Comparison of ENCODE assay signal across 23 mouse cellular contexts in the genomic region with DNA sequence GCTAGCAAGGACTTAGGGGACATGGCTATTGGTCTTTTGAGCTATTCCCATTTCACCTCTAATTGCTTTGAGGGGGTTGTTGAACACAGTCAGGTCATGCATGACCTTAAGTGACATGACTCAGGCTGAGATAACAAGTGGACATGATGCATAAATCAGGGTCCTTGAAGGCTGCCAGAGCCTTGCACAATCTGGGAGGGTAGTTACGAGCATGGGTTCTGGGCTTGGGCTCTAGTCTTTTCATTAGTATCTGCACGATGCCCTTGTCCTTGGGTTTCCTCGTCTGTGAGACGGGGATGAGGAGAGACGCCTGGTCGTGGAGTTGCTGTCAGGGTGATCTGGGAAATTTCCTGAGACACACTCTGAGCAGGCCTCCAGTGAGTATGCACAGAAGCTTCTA. TPM values are rescaled to one million over a fixed set of nuclear protein-coding genes. Genes with fewer than 3 reads are reported as not detected.
DNase-seq lines count a peak whose midpoint lies in the region; ATAC-seq and TF ChIP-seq lines count a peak whose summit lies in the region.
"Had no signal": no experiment of that assay in that cellular context is flagged by ENCODE, and none has a peak within 500 bp of the region (broad histone marks: within the 10 kb centered on the region; RNA-seq: fewer than 3 reads in every experiment).

No protein-coding gene starts in this region.

- no peak for ATAC-seq in heart, embryonic 11.5 days (replicated peaks; ENCODE audit: insufficient number of reproducible peaks, low FRiP score, low TSS enrichment)
- peak; percentile 27; the same call in 1 of the 2 replicates for ATAC-seq in lung, embryonic 16.5 days (ENCODE audit: low read depth)
- peak; percentile 57 for ATAC-seq in heart, postnatal 0 days (ENCODE audit: insufficient read depth, low read depth)
- ATAC-seq in midbrain, embryonic 15.5 days (replicated peaks), result no peak
- ATAC-seq in erythroid progenitor cell, adult 5-6 weeks (replicated peaks; ENCODE audit: low FRiP score, poor library complexity, severe bottlenecking), result no peak
- ATAC-seq: activated CD4-positive, CD25-positive, alpha-beta regulatory T cell, adult 4 months; liver, embryonic 12.5 days; Patski had no signal

- H3K9me3 ChIP-seq in heart, embryonic 11.5 days (replicated peaks; ENCODE audit: control insufficient read depth, low read length), result no peaks in the 10 kb centered on the region
- no peaks in the 10 kb centered on the region for H3K9me3 ChIP-seq in lung, embryonic 16.5 days (ENCODE audit: control insufficient read depth, low read length)
- no peaks in the 10 kb centered on the region for H3K9me3 ChIP-seq in heart, postnatal 0 days (replicated peaks; ENCODE audit: control insufficient read depth, low read length)
- H3K9me3 ChIP-seq in midbrain, embryonic 15.5 days, result no peaks in the 10 kb centered on the region
- H3K9me3 ChIP-seq: embryonic facial prominence, embryonic 13.5 days; hindbrain, embryonic 15.5 days; liver, embryonic 12.5 days; midbrain, embryonic 10.5 days; neural tube, embryonic 12.5 days had no signal

- TF ChIP-seq CTCF in heart, postnatal 0 days (IDR thresholded peaks at IDR 0.05; ENCODE audit: low read depth), result no peak

- H3K27ac ChIP-seq in heart, embryonic 11.5 days (ENCODE audit: low read depth, low read length), result peak overlapping the region; percentile 84
- peak overlapping the region; percentile 34; the same call in 1 of the 2 replicates for H3K27ac ChIP-seq in lung, embryonic 16.5 days (ENCODE audit: low read length)
- H3K27ac ChIP-seq in heart, postnatal 0 days (ENCODE audit: low read depth), result peak overlapping the region; percentile 89
- H3K27ac ChIP-seq in midbrain, embryonic 15.5 days, result no peak overlapping the region
- H3K27ac ChIP-seq: embryonic facial prominence, embryonic 13.5 days; hindbrain, embryonic 15.5 days; liver, embryonic 12.5 days; midbrain, embryonic 10.5 days; neural tube, embryonic 12.5 days had no signal

- no peak overlapping the region for H3K9ac ChIP-seq in heart, embryonic 11.5 days (ENCODE audit: low read depth, low read length)
- no peak overlapping the region for H3K9ac ChIP-seq in lung, embryonic 16.5 days (ENCODE audit: low read length)
- H3K9ac ChIP-seq in heart, postnatal 0 days (replicated peaks; ENCODE audit: low read depth, low read length), result no peak overlapping the region
- H3K9ac ChIP-seq in midbrain, embryonic 15.5 days, result no peak overlapping the region
- H3K9ac ChIP-seq: embryonic facial prominence, embryonic 13.5 days; hindbrain, embryonic 15.5 days; liver, embryonic 12.5 days; neural tube, embryonic 12.5 days had no signal

- H3K4me3 ChIP-seq in heart, embryonic 11.5 days (ENCODE audit: low read depth, low read length), result no peak overlapping the region
- H3K4me3 ChIP-seq in lung, embryonic 16.5 days (ENCODE audit: low read length), result no peak overlapping the region
- no peak overlapping the region for H3K4me3 ChIP-seq in heart, postnatal 0 days (ENCODE audit: low read depth, low read length)
- no peak overlapping the region for H3K4me3 ChIP-seq in midbrain, embryonic 15.5 days
- H3K4me3 ChIP-seq: embryonic facial prominence, embryonic 13.5 days; hindbrain, embryonic 15.5 days; liver, embryonic 12.5 days; midbrain, embryonic 10.5 days; neural tube, embryonic 12.5 days had no signal

- no peaks in the 10 kb centered on the region for H3K36me3 ChIP-seq in heart, embryonic 11.5 days (ENCODE audit: control insufficient read depth, insufficient read depth, low read length)
- H3K36me3 ChIP-seq in lung, embryonic 16.5 days (ENCODE audit: control insufficient read depth, insufficient read depth, low read length), result no peaks in the 10 kb centered on the region
- H3K36me3 ChIP-seq in heart, postnatal 0 days (replicated peaks; ENCODE audit: control insufficient read depth, insufficient read depth, low read length), result peaks cover 8% of the 10 kb centered on the region; the same call in 1 of the 2 replicates
- no peaks in the 10 kb centered on the region for H3K36me3 ChIP-seq in midbrain, embryonic 15.5 days (replicated peaks)
- H3K36me3 ChIP-seq: embryonic facial prominence, embryonic 13.5 days; hindbrain, embryonic 15.5 days; liver, embryonic 12.5 days; midbrain, embryonic 10.5 days; neural tube, embryonic 12.5 days had no signal

- WGBS in heart, embryonic 11.5 days (ENCODE audit: insufficient replicate concordance), result 30% methylated on average over 6 of the region's 6 CpGs
- 54% methylated on average over 6 of the region's 6 CpGs for WGBS in lung, embryonic 16.5 days
- WGBS in heart, postnatal 0 days, result 24% methylated on average over 6 of the region's 6 CpGs
- 87% methylated on average over 6 of the region's 6 CpGs for WGBS in midbrain, embryonic 15.5 days

- DNase-seq in heart, adult 8-10 months (ENCODE audit: low spot score), result no peak
- no peak for DNase-seq in lung, postnatal 14 days
- peak; percentile 73 for DNase-seq in adrenal gland, postnatal 10 days
- no peak for DNase-seq in heart, postnatal 0 days (ENCODE audit: low spot score)
- DNase-seq: B cell, adult 2 months; cerebellum, adult 9-10 months; gastrocnemius, postnatal 10 days; kidney, adult 2 months; kidney, postnatal 25 days; lung, postnatal 4 days; thymus, postnatal 25 days had no signal

- H3K4me2 ChIP-seq in heart, embryonic 11.5 days, result peak overlapping the region; percentile 43
- no peak overlapping the region for H3K4me2 ChIP-seq in lung, embryonic 16.5 days (ENCODE audit: low read depth, low read length)
- no peak overlapping the region; the same call in 1 of the 2 replicates for H3K4me2 ChIP-seq in heart, postnatal 0 days (ENCODE audit: low read depth, low read length)
- no peak overlapping the region for H3K4me2 ChIP-seq in midbrain, embryonic 15.5 days
- H3K4me2 ChIP-seq: embryonic facial prominence, embryonic 13.5 days; hindbrain, embryonic 15.5 days; liver, embryonic 12.5 days; neural tube, embryonic 12.5 days had no signal

- H3K4me1 ChIP-seq in heart, embryonic 11.5 days (ENCODE audit: control insufficient read depth, insufficient read depth, low read length), result peaks cover 49% of the 10 kb centered on the region
- peaks cover 26% of the 10 kb centered on the region for H3K4me1 ChIP-seq in lung, embryonic 16.5 days (replicated peaks; ENCODE audit: control insufficient read depth, insufficient read depth, low read length)
- peaks cover 64% of the 10 kb centered on the region for H3K4me1 ChIP-seq in heart, postnatal 0 days (ENCODE audit: control insufficient read depth, insufficient read depth)
- no peaks in the 10 kb centered on the region for H3K4me1 ChIP-seq in midbrain, embryonic 15.5 days
- H3K4me1 ChIP-seq: liver, embryonic 12.5 days; neural tube, embryonic 12.5 days had no signal

- H3K27me3 ChIP-seq in heart, embryonic 11.5 days (ENCODE audit: control insufficient read depth, insufficient read depth, low read length), result no peaks in the 10 kb centered on the region
- H3K27me3 ChIP-seq in lung, embryonic 16.5 days (ENCODE audit: control insufficient read depth, insufficient read depth, low read depth, low read length), result no peaks in the 10 kb centered on the region
- no peaks in the 10 kb centered on the region for H3K27me3 ChIP-seq in heart, postnatal 0 days (ENCODE audit: control insufficient read depth, insufficient read depth, low read length)
- no peaks in the 10 kb centered on the region for H3K27me3 ChIP-seq in midbrain, embryonic 15.5 days (replicated peaks)
- H3K27me3 ChIP-seq: embryonic facial prominence, embryonic 13.5 days; hindbrain, embryonic 15.5 days; liver, embryonic 12.5 days; neural tube, embryonic 12.5 days; Patski had no signal

- TF ChIP-seq EP300 in heart, postnatal 0 days (IDR thresholded peaks at IDR 0.05; ENCODE audit: low read depth), result no peak

RNA-seq across cellular contexts. Expression of gene Pakap, which starts 6.7 kb away (rescaled TPM):
- 46.0 and 64.7 TPM in 2 replicates for polyA plus RNA-seq in heart, embryonic 11.5 days (2014; fragmentation: Nextera tagmentation; extraction: Ambion mirVana)
- 10 to 100 TPM; 29.2 to 44.2 (median 39.5) TPM for total RNA-seq in heart, adult 8-10 months (2022)
- 45.7 and 50.0 TPM in 2 replicates for polyA plus RNA-seq in lung, embryonic 16.5 days (2015; fragmentation: Nextera tagmentation; extraction: Ambion mirVana)
- 10 to 100 TPM; 41.1 to 45.9 TPM for total RNA-seq in adrenal gland, postnatal 10 days (2021)
- total RNA-seq in heart, postnatal 0 days (2014; rRNA removed; ENCODE audit: low replicate concordance), result 21.1 and 26.8 TPM in 2 replicates
- polyA plus RNA-seq in heart, postnatal 0 days (2015; fragmentation: Nextera tagmentation; extraction: Ambion mirVana), result 33.8 and 43.7 TPM in 2 replicates
- 10.9 and 11.3 TPM in 2 replicates for polyA plus RNA-seq in midbrain, embryonic 15.5 days (2015; fragmentation: Nextera tagmentation; extraction: Ambion mirVana)
- not detected in 2 replicates for total RNA-seq in erythroid progenitor cell, adult 5-6 weeks (2015; ENCODE audit: low replicate concordance)
- 1.2 TPM in 1 of 2 replicates, not detected in the other for total RNA-seq in erythroid progenitor cell, adult 5-6 weeks (2017; ENCODE audit: low replicate concordance)
- total RNA-seq: monocyte, adult 5-6 weeks had no signal

Comparison
In these comparisons a context has a peak if more than half of its experiments do, and no peak if none do; other contexts are left out.
1. ATAC-seq: peak in lung, embryonic 16.5 days (single experiment) and heart, postnatal 0 days (single experiment); none in heart, embryonic 11.5 days (single experiment), midbrain, embryonic 15.5 days (single experiment) and erythroid progenitor cell, adult 5-6 weeks (single experiment).
2. RNA of gene Pakap, which starts 6.7 kb away (total RNA-seq): 41.1 to 45.9 TPM in adrenal gland, postnatal 10 days, 29.2 to 44.2 TPM in heart, adult 8-10 months and 21.1 to 26.8 TPM in heart, postnatal 0 days; 1.2 TPM in erythroid progenitor cell, adult 5-6 weeks; every median in the first group is over 10 times any median in the second.